Mouse (Mus musculus) neutrophil, adult 65 days (primary cell): ENCODE measurements around the gene Txnrd1. TPM values are rescaled to one million over a fixed set of nuclear protein-coding genes. Genes with fewer than 3 reads are reported as not detected.

Experiments used
- total RNA-seq: library from RNA; stranded (reverse); gene quantifications from 2 replicates; pipeline ENCODE4 v1.2.4, GENCODE M21; 2023

The Txnrd1 gene
- total RNA-seq = 57.5 and 61.0 TPM in 2 replicates

GRCm38 (mm10) chr10:82833926-82834325 lies at the start of gene Txnrd1:
Gene Txnrd1, plus strand, starts transcription at chr10:82833951.

DNA sequence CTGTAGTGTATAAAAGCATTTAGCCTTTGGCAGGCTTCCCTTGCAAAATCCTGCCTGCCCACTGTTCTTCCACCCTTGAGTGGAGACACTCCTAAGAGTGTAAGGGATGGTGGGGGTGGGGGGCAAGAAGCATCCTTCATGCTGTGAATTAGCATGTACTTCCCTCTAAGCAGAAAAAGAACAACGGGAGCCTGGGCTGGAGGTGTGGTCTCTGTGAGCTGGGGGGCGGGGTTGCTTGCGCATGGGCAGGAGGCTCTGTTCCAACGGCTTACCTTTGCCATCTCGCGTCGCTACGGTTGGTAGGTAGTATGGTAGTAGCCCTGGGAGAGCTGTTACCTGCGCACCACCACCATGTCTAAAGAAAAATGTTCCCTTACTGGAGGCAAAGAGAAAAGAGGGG lies 32.6 kb downstream of the Txnrd1 start, which contains the start of gene Eid3:
Gene Eid3, plus strand, starts transcription at position 271 of the 400 bp plus-strand sequence.

Other genes with a start within 250 kb of the Txnrd1 start
- 2.5 and 3.6 TPM in 2 replicates for gene 1190007I07Rik, start 210.7 kb upstream of the Txnrd1 start, total RNA-seq
- 55.1 and 62.2 TPM in 2 replicates for gene Tdg, start 204.1 kb upstream of the Txnrd1 start, total RNA-seq
- gene Glt8d2, start 143.3 kb upstream of the Txnrd1 start, total RNA-seq = 0.98 and 1.8 TPM in 2 replicates
- 28.0 and 30.6 TPM in 2 replicates for gene Hcfc2, start 137.8 kb upstream of the Txnrd1 start, total RNA-seq
- 31.5 and 32.3 TPM in 2 replicates for gene Nfyb, start 69.8 kb upstream of the Txnrd1 start, total RNA-seq
- gene Eid3, start 32.7 kb downstream of the Txnrd1 start, total RNA-seq = 16.2 and 25.6 TPM in 2 replicates
- 27.4 and 30.3 TPM in 2 replicates for gene Chst11, start 151.5 kb downstream of the Txnrd1 start, total RNA-seq